Mouse (Mus musculus) layer of hippocampus, postnatal 14 days (tissue): ENCODE measurements around the gene Rnls. TPM values are rescaled to one million over a fixed set of nuclear protein-coding genes. Genes with fewer than 3 reads are reported as not detected.

ENCODE experiments used
- DNase-seq, 2 experiments: peaks; one replicate each; pipeline ENCODE4 v3.0.0; 2021 to 2022; ENCODE audit warnings: low spot score in 2 of 2, mixed read lengths in 1 of 2
- microRNA-seq, 2 experiments: library from miRNA; unstranded; fragments of <30 nt; microRNA quantifications; one replicate each; pipeline ENCODE4 v1.2.0; 2021
- total RNA-seq, 2 experiments: library from RNA; stranded (reverse); gene quantifications; 2 replicates each; pipeline ENCODE4 v1.2.3; 2021

Rnls gene
- total RNA-seq, 2 experiments from 2014 or later = 1.6 to 2.0 TPM

DNA sequence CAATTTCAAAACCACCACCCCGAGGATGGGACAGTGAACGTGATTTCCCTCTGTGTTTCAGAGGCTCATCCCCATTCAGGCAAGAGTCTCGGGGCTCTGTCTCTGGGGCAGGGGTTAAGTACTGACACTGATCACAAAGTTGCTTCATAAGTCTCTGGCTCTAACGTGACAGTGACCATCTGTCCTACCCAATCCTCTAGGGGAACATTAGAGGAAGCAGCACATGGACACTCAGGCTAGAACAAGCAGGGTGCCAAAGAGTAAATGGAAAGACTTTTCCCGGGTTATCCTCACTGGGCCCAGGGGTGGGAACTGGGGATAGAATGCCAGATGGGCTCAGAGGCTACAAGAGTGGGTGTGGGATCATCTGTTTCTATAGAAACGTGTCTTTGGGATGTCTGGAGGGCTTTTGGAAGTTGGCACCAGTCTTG is 282.1 kb downstream of the Rnls start:
- no peak for DNase-seq

- DNase-seq = no peak
These were observed 283.0 kb downstream of the Rnls start for GRCm38 (mm10) chr19:33109141-33109540.

DNA sequence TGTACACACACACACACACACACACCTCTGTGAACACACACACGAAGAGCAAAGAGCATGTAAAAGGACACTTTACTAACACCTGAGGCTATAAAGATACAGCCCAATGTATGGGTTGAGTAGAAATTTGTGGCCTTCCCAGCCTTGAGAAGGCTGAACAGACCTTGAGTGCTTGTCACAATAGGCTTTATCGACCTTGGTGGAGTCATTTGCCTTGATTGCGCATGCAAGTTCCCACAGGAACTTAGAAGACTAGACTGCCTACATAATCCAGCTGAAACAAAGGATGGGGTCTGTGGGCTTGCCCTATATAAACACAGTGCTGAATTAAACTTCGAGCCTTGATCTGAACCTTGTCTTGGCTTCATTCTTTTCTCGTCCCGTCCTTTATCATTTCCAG is 288.2 kb downstream of the Rnls start:
- no peak for DNase-seq

DNA sequence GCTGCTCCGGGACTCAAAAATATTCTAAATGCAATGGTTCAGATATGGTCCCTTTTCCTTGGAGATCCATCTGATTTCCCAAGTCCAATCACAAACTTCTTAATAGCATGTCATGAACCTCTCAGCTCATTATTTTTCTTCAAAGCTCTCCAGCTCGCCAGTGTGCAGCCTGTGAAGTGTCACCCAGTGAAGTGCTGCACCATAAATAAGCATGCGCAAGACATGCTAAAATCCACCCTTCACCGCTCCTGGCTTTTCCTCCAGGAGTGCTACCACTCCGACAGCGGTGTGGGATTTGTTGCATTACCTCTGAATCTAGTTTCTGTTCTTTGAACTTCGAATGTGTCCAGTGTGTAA is 289.3 kb downstream of the Rnls start:
- no peak for DNase-seq

DNA sequence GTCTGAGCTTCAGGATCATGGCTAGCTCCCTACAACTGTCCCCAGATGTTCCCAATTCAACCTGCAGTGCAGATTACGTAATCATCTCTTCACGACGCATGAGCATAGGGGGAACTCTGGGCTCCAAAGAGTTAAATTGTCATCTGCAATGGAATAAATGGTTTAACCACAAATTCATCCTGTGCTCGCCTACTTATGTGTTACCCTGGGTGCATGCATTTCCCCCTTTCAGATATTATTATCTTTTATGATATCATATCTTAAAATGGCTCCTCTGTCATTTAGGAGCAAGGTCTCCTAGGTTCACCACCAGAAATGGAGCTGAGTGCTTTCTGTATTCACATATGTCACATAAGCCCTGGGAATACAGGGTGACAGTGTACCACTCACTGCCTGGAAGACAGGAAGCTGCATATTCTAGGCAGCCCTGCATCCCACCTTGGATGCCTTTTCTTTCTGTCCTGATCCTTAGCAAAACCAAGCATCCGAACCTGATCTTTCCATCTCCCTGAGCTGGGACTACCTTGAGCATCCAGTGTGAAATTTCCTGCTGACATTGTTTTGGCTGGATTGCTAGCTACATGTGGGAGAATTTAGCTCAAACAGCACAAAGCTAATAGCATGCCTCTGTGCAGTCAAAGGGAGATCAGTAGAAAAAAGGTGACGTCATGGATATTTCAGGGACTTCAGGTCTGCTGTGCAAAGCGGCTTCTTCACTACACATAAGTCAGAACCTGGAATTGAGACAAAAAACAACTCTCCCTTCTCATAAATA is 289.9 kb downstream of the Rnls start:
- DNase-seq = peak in 1 of 2 experiments; percentile 9

GRCm38 (mm10) chr19:33101093-33102007 is 290.7 kb downstream of the Rnls start:
- DNase-seq = no peak

- no peak for DNase-seq
These were observed 291.5 kb downstream of the Rnls start for GRCm38 (mm10) chr19:33100598-33100997.

- no peak for DNase-seq
These were observed 292.1 kb downstream of the Rnls start for GRCm38 (mm10) chr19:33100031-33100430.

DNA sequence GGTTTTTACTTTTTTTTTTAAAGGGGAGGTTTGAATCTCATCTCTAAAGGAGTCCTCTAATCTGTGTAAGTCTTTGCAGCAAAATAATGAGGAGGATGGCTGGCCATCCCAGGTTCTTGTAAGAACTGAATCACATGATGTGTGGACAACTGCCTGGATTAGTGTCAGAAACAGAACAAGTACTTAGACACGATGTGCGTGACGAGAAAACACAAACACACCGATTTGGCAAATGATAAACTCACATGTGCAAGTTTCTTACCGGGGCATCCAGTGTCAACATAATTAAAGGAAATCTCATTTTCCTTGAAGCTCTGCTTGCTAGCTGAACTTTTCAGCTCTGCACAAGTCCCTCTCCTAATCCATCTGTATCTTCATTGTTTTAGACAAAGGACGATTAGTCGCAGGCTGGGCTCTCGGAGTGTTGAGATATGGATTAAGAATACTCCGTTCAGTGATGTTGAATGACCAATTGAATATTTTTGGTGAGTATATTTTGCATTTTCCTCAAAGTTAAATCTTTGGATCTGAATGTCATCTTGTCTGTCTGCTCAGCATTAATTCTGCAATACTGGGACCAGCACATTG is 292.8 kb downstream of the Rnls start:
- no peak for DNase-seq

GRCm38 (mm10) chr19:33097691-33098090 is 294.4 kb downstream of the Rnls start:
- no peak for DNase-seq

DNA sequence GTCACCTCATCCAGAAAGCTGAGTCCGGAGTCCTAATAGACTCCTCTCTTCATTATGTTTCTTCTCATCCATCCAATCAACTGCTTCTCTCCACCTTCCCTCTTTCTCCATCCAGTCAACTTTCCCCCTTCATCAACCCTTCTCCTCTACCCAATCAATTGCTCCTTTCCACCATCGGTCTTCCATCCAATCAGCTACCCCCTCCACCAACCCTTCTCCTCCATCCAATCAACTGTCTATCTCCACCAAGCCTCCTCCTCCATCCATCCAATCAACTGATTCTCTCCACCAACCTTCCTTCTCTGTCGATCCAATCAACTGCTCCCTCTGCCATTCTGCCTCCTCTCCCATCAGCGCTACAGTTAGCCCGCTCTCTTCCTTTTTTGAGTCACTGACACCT is 295.5 kb downstream of the Rnls start:
- DNase-seq = no peak

GRCm38 (mm10) chr19:33092575-33092974 is 299.5 kb downstream of the Rnls start:
- DNase-seq = no peak

GRCm38 (mm10) chr19:33091324-33091723 is 300.8 kb downstream of the Rnls start:
- DNase-seq = no peak

- DNase-seq = no peak
These were observed 303.2 kb downstream of the Rnls start for GRCm38 (mm10) chr19:33088868-33089267.

GRCm38 (mm10) chr19:33087961-33088360 is 304.1 kb downstream of the Rnls start:
- no peak for DNase-seq

Small RNA genes within 50 kb of the gene (microRNA-seq; reads per million reads assigned to microRNA genes)
- gene Mir3970 = 0 to 0.45 reads per million in 2 experiments

Other genes starting within 250 kb of the Rnls start
- gene Lipo4, start 125.5 kb upstream of the Rnls start, total RNA-seq = under 1 TPM in 1 of 2 experiments, not detected in 1; 0.17 TPM
- gene Gm8978, start 233.0 kb upstream of the Rnls start, total RNA-seq = not detected